35 mouse cellular contexts compared by ENCODE assay signal in the genomic region with DNA sequence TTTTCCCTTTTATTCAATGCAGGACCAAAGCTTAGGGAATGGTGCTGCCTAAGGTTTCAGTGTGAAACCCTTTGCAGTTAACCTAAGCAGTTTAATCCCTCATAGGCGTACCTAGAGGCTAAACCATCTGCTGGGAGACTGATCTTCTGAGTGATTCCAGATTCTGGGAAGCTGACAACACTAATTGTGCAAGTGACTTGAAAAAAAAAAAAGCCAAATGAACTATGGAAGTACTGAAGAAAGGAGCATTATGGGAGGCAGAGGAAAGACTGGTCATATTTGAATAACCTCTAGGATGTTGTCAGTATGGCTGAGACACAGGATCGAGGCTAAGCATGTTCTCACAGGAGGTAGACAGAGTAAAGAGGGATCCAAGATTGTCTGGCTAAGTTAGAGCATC.
"Had no signal": no experiment of that assay in that cellular context is flagged by ENCODE, and none has a peak within 500 bp of the region (broad histone marks: within the 10 kb centered on the region; RNA-seq: fewer than 3 reads in every experiment).

No protein-coding gene starts in this region.

- H3K36me3 ChIP-seq: heart, embryonic 12.5 days; heart, embryonic 13.5 days; heart, embryonic 15.5 days; hindbrain, embryonic 10.5 days; hindbrain, embryonic 12.5 days; hindbrain, embryonic 13.5 days; hindbrain, embryonic 15.5 days; intestine, embryonic 15.5 days; kidney, embryonic 15.5 days had no signal

- H3K4me2 ChIP-seq: heart, embryonic 11.5 days; heart, embryonic 12.5 days; heart, embryonic 13.5 days; heart, embryonic 15.5 days; hindbrain, embryonic 12.5 days; hindbrain, embryonic 13.5 days; hindbrain, embryonic 14.5 days; hindbrain, embryonic 15.5 days; intestine, embryonic 15.5 days; kidney, embryonic 15.5 days had no signal

- H3K9ac ChIP-seq: heart, embryonic 12.5 days; heart, embryonic 13.5 days; heart, embryonic 15.5 days; hindbrain, embryonic 12.5 days; hindbrain, embryonic 13.5 days; hindbrain, embryonic 14.5 days; hindbrain, embryonic 15.5 days; intestine, embryonic 15.5 days; kidney, embryonic 15.5 days had no signal

- H3K27me3 ChIP-seq: heart, embryonic 12.5 days; heart, embryonic 13.5 days; heart, embryonic 15.5 days; hindbrain, embryonic 12.5 days; hindbrain, embryonic 13.5 days; hindbrain, embryonic 15.5 days; intestine, embryonic 15.5 days; kidney, embryonic 15.5 days had no signal

- DNase-seq: heart, postnatal 10 days; heart, postnatal 14 days; heart, postnatal 36 days; heart, postnatal 4 days; kidney, adult 11 months; kidney, adult 18-20 months; kidney, adult 2 months; kidney, adult 8-10 months; kidney, adult 9 months; kidney, postnatal 10 days; kidney, postnatal 14 days; kidney, postnatal 25 days; kidney, postnatal 36 days; kidney, postnatal 4 days; layer of hippocampus, adult 9-11 months; layer of hippocampus, postnatal 36 days had no signal

- H3K4me1 ChIP-seq: heart, embryonic 12.5 days; heart, embryonic 13.5 days; heart, embryonic 15.5 days; hindbrain, embryonic 10.5 days; hindbrain, embryonic 12.5 days; hindbrain, embryonic 13.5 days; intestine, embryonic 15.5 days; kidney, embryonic 15.5 days had no signal

- ATAC-seq: hindbrain, embryonic 16.5 days; hindbrain, postnatal 0 days; inflammation-experienced regulatory T-cells, adult 6 months; intestine, embryonic 15.5 days; intestine, embryonic 16.5 days; intestine, postnatal 0 days had no signal

- H3K27ac ChIP-seq: heart, adult 2 months; heart, embryonic 13.5 days; heart, embryonic 15.5 days; hindbrain, embryonic 10.5 days; hindbrain, embryonic 12.5 days; hindbrain, embryonic 13.5 days; hindbrain, embryonic 14.5 days; hindbrain, embryonic 15.5 days; hindbrain, postnatal 0 days; intestine, embryonic 15.5 days; kidney, embryonic 15.5 days; kidney, postnatal 0 days; layer of hippocampus, adult 2 months had no signal

- H3K9me3 ChIP-seq: heart, embryonic 12.5 days; heart, embryonic 13.5 days; heart, embryonic 15.5 days; hindbrain, embryonic 10.5 days; hindbrain, embryonic 12.5 days; hindbrain, embryonic 13.5 days; hindbrain, embryonic 15.5 days; intestine, embryonic 15.5 days; kidney, embryonic 15.5 days had no signal

- H3K4me3 ChIP-seq: heart, adult 2 months; heart, embryonic 12.5 days; heart, embryonic 13.5 days; heart, embryonic 15.5 days; hindbrain, embryonic 10.5 days; hindbrain, embryonic 12.5 days; hindbrain, embryonic 13.5 days; hindbrain, embryonic 15.5 days; intestine, embryonic 15.5 days; kidney, embryonic 15.5 days; layer of hippocampus, adult 2 months had no signal
